Mouse (Mus musculus) ES-Bruce4 (cell line): Measurements from ENCODE around the gene Ift43. TPM values are rescaled to one million over a fixed set of nuclear protein-coding genes. Genes with fewer than 3 reads are reported as not detected.

Source experiments
- H3K27ac ChIP-seq: 2 replicates; pipeline ENCODE4 v1.5.1; 2012; ENCODE audit warnings: low read length, inconsistent platforms; ENCODE audit not compliant: insufficient read depth
- H3K27me3 ChIP-seq: 2 replicates; pipeline ENCODE4 v1.6.1; 2012; ENCODE audit warnings: mild to moderate bottlenecking, low read length, inconsistent platforms; ENCODE audit not compliant: control insufficient read depth, poor library complexity, insufficient read depth, severe bottlenecking
- H3K36me3 ChIP-seq: 2 replicates; pipeline ENCODE4 v1.6.1; 2012; ENCODE audit warnings: inconsistent platforms, mild to moderate bottlenecking, low read length, moderate library complexity; ENCODE audit not compliant: control insufficient read depth, poor library complexity, insufficient read depth, severe bottlenecking
- H3K4me1 ChIP-seq: one replicate; pipeline ENCODE4 v1.8.1; 2011; ENCODE audit warnings: low read length; ENCODE audit not compliant: control insufficient read depth, insufficient read depth
- H3K4me3 ChIP-seq: 2 replicates; pipeline ENCODE4 v1.5.1; 2011; ENCODE audit warnings: low read depth, mild to moderate bottlenecking, low read length
- H3K9ac ChIP-seq: 2 replicates; pipeline ENCODE4 v1.6.1; 2012; ENCODE audit warnings: low read depth, mild to moderate bottlenecking, inconsistent platforms; ENCODE audit not compliant: poor library complexity, severe bottlenecking
- H3K9me3 ChIP-seq: replicated peaks from 2 replicates; pipeline ENCODE4 v1.6.1; 2012; ENCODE audit warnings: mild to moderate bottlenecking, low read length, inconsistent platforms; ENCODE audit not compliant: control insufficient read depth, poor library complexity, insufficient read depth, severe bottlenecking
- CTCF ChIP-seq: IDR thresholded peaks from one replicate; pipeline ENCODE4 v1.8.1; 2011; ENCODE audit warnings: low read depth, low read length
- EP300 ChIP-seq: IDR thresholded peaks from 2 replicates; pipeline ENCODE4 v1.6.1; 2011; ENCODE audit warnings: low read depth, low read length; ENCODE audit not compliant: insufficient read depth
- POLR2A ChIP-seq: IDR thresholded peaks from one replicate; pipeline ENCODE4 v1.8.1; 2011; ENCODE audit warnings: low read length; ENCODE audit not compliant: insufficient read depth
- polyA plus RNA-seq: library from polyadenylated mRNA; stranded (reverse); fragments of >200 nt; gene quantifications from 2 replicates; pipeline ENCODE4 v1.2.4, GENCODE M21; 2011; ENCODE audit warnings: low read depth; ENCODE audit not compliant: missing spikeins, insufficient read depth, insufficient read length

Ift43 gene
- polyA plus RNA-seq, 1 experiment, result 44.2 TPM

DNA sequence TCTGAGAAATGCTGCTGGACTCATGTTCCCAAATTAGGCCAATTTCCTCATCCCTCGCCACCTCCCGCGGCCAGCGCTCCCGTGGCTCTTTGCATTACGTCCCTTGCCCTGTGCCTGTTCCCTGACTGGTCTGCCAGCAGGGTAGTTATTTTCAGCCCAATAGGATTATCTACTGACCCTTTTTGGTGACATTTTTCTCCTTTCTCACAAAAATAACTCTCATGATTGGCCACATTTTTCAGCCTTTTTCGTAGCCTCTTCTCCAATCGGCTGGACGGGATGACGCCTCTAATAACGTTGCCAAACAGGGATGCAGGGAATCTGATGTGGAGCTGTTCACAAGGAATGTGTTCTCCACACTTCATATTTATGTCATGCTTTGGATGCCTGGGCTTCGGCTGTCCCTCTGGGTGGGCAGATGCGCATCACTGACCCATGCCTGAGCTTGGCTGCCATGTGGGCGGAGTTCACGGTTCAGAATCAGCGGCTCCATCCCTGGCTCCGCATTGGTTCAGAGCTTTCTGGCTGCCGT, 9.3 kb downstream of the Ift43 start:
- Histone ChIP-seq H3K27me3 (no peaks in the 10 kb centered on the region), H3K9ac (no peak overlapping the region), H3K36me3 (no peaks in the 10 kb centered on the region), H3K27ac (no peak overlapping the region), H3K9me3 (no peaks in the 10 kb centered on the region; the same call in 1 of the 2 replicates), H3K4me1 (no peaks in the 10 kb centered on the region), H3K4me3 (no peak overlapping the region)
- TF ChIP-seq CTCF, result no peak
- no peak for TF ChIP-seq EP300
- TF ChIP-seq POLR2A, result no peak

DNA sequence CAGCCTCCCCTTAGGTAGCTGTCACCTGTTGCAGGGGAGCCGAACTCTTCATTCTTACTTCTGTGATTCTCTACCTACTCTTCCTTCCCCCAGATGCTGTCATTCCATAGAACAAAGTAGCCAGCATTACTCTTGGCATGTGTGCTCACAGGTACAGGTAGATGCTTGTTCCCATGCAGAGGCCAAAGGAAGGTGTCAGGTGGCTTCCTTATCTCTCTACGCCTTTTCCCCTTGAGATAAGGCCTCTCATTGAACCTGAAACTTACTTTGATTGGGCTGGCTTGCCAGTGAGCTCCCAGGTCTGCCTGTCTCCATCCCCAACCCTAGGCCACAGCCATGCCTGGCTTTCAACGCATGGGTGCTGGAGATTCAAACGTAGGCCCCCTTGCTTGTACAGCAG, 11.7 kb downstream of the Ift43 start:
- Histone ChIP-seq H3K9ac (no peak overlapping the region), H3K36me3 (no peaks in the 10 kb centered on the region), H3K9me3 (no peaks in the 10 kb centered on the region; the same call in 1 of the 2 replicates), H3K27ac (no peak overlapping the region), H3K4me3 (no peak overlapping the region), H3K4me1 (no peaks in the 10 kb centered on the region), H3K27me3 (no peaks in the 10 kb centered on the region)
- TF ChIP-seq CTCF (no peak), POLR2A (no peak), EP300 (no peak)

DNA sequence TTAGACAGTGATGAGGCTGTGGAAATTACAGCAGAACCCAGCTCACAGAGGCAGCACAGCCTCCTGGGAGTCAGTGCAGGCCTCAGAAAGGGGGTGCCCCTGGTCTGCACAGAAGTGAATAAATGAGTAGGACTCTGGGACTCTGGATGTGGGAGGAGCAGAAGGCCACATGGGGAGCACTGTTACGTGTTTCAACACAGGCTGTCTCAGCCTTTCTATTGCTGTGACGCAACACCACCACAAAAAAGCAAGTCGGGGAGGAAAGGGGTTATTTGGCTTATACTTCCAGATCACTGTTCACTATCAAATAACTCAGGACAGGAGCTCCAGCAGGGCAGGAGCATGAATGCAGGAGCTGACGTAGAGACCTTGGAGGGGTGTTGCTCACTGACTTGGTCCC, 13.5 kb downstream of the Ift43 start:
- Histone ChIP-seq H3K27me3 (no peaks in the 10 kb centered on the region), H3K4me1 (no peaks in the 10 kb centered on the region), H3K4me3 (no peak overlapping the region), H3K9ac (no peak overlapping the region), H3K36me3 (no peaks in the 10 kb centered on the region), H3K27ac (no peak overlapping the region), H3K9me3 (no peaks in the 10 kb centered on the region; the same call in 1 of the 2 replicates)
- TF ChIP-seq EP300 (no peak), CTCF (no peak), POLR2A (no peak)

DNA sequence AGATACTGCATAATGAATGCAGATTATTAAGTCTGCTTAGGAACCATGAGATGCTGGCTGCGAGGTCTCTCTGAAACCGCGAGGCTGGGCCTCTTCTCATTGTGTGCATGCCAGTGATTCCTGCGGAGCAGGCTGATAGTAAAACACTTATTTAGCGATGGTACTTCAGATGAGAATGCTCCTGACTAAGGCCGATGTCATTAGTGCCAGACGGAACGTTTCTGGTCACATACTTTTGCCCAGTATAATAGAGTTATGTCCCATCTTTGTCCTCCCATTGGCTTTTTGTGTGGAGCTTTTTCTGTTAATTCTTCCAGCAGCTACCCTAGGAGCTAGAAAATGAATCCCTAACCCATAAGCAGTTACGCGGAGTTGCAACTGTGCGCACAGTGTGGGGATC, 15.4 kb downstream of the Ift43 start:
- Histone ChIP-seq H3K9ac (no peak overlapping the region), H3K9me3 (no peaks in the 10 kb centered on the region; the same call in 1 of the 2 replicates), H3K36me3 (no peaks in the 10 kb centered on the region), H3K4me1 (no peaks in the 10 kb centered on the region), H3K27me3 (no peaks in the 10 kb centered on the region), H3K4me3 (no peak overlapping the region), H3K27ac (no peak overlapping the region)
- TF ChIP-seq EP300 (no peak), POLR2A (no peak), CTCF (no peak)

DNA sequence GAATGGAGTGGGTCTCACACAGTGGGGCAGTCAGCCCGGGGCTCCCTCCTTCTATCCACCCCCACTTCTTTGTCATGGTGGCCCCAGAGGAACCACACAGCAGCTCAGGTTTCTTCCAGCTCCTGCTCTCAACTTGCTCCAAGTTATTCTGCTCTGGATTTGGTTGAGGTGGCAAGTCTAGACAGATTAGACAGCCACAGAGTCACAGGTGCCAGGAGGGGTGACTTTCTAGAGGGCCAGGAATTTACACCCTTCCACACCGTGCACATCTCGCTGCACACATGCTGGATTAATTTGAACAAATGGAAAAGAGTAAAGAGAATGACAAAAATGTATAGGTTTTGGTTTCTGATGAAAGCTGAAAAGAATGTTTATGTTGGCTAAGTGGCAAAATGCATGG, 18.4 kb downstream of the Ift43 start:
- H3K27ac ChIP-seq, result no peak overlapping the region
- H3K27me3 ChIP-seq, result no peaks in the 10 kb centered on the region
- H3K9me3 ChIP-seq, result no peaks in the 10 kb centered on the region
- H3K9ac ChIP-seq, result no peak overlapping the region
- no peaks in the 10 kb centered on the region for H3K4me1 ChIP-seq
- H3K4me3 ChIP-seq, result no peak overlapping the region
- no peaks in the 10 kb centered on the region for H3K36me3 ChIP-seq
- TF ChIP-seq EP300 (no peak), POLR2A (no peak), CTCF (no peak)

DNA sequence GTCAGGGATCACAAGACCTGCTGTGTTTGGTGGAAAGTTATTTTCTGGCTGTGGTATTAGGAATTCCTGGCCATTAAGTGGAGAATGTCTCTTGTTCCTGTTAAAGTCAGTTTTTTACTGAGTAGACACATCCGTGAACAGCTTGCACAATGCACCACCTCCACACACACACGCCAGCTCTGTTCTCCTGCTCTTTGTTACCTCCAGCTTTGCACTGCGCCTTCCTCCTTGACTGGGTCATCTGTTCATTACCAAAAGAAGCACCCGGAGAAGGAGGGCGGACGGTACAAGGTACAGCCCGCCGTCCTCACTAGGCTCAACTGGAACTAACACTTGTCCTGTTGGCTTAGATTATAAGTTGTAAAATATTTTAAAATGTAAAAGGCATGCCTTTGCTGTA, 20.3 kb downstream of the Ift43 start:
- Histone ChIP-seq H3K4me1 (no peaks in the 10 kb centered on the region), H3K9ac (no peak overlapping the region), H3K27me3 (no peaks in the 10 kb centered on the region), H3K36me3 (no peaks in the 10 kb centered on the region), H3K27ac (no peak overlapping the region), H3K4me3 (no peak overlapping the region), H3K9me3 (no peaks in the 10 kb centered on the region)
- TF ChIP-seq CTCF (no peak), POLR2A (no peak), EP300 (no peak)
